Mouse (Mus musculus) liver, embryonic 16.5 days (tissue): ENCODE measurements around the gene Smoc2. TPM values are rescaled to one million over a fixed set of nuclear protein-coding genes. Genes with fewer than 3 reads are reported as not detected.

Source experiments
- ATAC-seq: fragments of 200-750 bp; cut with Nextera tagmentation; 2 replicates; pipeline ENCODE4 v1.8.0; 2017; ENCODE audit warnings: low read depth, mild to moderate bottlenecking, moderate number of reproducible peaks, moderate library complexity
- H3K27ac ChIP-seq: fragments of 300-500 bp; sonication (generic); 2 replicates; pipeline ENCODE4 v1.5.1; 2014; ENCODE audit warnings: mild to moderate bottlenecking, low read length
- H3K27me3 ChIP-seq: fragments of 300-500 bp; sonication (generic); 2 replicates; pipeline ENCODE4 v1.6.1; 2014; ENCODE audit warnings: low read depth, low read length, mixed read lengths; ENCODE audit not compliant: control insufficient read depth, insufficient read depth
- H3K36me3 ChIP-seq: fragments of 300-500 bp; sonication (generic); 2 replicates; pipeline ENCODE4 v1.6.1; 2014; ENCODE audit warnings: mild to moderate bottlenecking; ENCODE audit not compliant: control insufficient read depth, insufficient read depth
- H3K4me1 ChIP-seq: fragments of 300-500 bp; sonication (generic); 2 replicates; pipeline ENCODE4 v1.6.1; 2014; ENCODE audit warnings: low read depth, low read length, mixed read lengths; ENCODE audit not compliant: control insufficient read depth
- H3K4me2 ChIP-seq: fragments of 300-500 bp; sonication (generic); 2 replicates; pipeline ENCODE4 v1.6.1; 2014; ENCODE audit warnings: low read depth, low read length, mixed read lengths
- H3K4me3 ChIP-seq: fragments of 300-500 bp; sonication (generic); 2 replicates; pipeline ENCODE4 v1.5.1; 2014; ENCODE audit warnings: low read depth, mild to moderate bottlenecking, low read length
- H3K9ac ChIP-seq: fragments of 300-500 bp; sonication (generic); 2 replicates; pipeline ENCODE4 v1.6.1; 2014; ENCODE audit warnings: low read depth, low read length
- H3K9me3 ChIP-seq: fragments of 300-500 bp; sonication (generic); replicated peaks from 2 replicates; pipeline ENCODE4 v1.6.1; 2016; ENCODE audit warnings: low read length; ENCODE audit not compliant: control insufficient read depth
- WGBS: fragments of 180-500 bp; shearing (Covaris S2); extraction: QIAGEN DNeasy Blood & Tissue Kit; methylation state at CpG from one replicate; pipeline ENCODE4 v1.1.7; 2014; ENCODE audit not compliant: insufficient replicate concordance; 5-methylcytosine and 5-hydroxymethylcytosine counted together
- polyA plus RNA-seq: library from polyadenylated mRNA; unstranded; fragments of >200 nt; fragmentation: Nextera tagmentation; extraction: Ambion mirVana; gene quantifications from 2 replicates; pipeline ENCODE4 v1.2.1, GENCODE M21; 2015

Gene Smoc2
- polyA plus RNA-seq, 1 experiment from 2014 or later, result 7.8 TPM

DNA sequence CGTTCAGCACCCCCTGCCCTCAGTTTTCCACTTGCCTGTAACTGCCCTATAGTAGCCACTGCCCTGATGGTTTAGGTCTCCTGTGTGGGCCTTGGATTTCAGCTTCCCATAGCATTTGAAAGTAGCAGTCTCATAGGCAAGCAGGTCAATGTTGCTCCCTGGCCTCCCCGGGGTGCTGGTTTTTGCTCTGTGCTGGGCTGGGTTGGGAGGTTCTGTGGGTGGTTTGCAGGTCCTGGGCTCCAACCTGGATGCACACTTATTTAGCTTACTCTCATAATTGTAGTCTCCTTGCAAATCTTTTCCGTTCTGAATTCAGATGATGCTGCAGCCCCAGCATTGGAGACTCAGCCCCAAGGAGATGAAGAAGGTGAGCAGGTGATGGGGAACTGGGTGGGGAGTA, 67.6 kb downstream of the Smoc2 start:
- Histone ChIP-seq H3K9ac (no peak overlapping the region), H3K36me3 (no peaks in the 10 kb centered on the region), H3K4me2 (no peak overlapping the region), H3K9me3 (no peaks in the 10 kb centered on the region), H3K4me3 (no peak overlapping the region), H3K4me1 (no peaks in the 10 kb centered on the region), H3K27ac (no peak overlapping the region), H3K27me3 (no peaks in the 10 kb centered on the region)
- 55% methylated on average over 3 of the region's 3 CpGs for WGBS
- ATAC-seq, result no peak

DNA sequence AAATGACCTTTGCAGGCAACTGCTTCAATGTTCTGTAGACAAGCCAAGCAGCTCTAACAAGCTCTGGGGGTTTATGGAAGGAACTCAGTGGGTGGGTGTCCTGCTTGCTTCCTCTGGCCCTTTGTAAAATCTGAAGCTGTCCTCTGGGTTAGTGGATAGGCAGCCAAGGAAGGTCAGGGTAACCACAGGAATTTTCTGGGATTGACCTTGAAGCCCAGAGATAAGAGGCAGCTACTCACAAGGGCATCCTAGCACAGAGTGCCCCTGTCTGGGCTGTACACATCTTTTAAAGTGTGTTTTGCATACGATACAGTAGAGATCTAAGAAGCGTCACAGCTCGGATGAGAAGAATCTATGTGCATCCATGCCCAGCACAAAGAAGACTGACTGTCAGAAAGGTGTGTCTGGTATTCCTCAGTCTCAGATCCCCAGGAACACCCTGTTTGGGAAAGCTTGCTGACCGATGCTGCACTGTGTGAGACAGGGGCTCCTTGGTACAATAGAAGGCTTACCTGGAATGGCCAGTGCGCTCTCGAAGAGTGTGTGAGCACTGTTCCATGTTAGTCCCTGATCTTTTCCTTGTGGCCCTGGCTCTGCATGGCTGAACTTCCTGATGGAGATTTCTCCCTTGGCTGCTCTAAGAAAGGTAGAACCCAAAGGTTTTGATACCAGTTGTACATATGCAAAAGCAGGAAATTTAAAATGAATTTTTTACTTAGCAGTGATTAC, 69.9 kb downstream of the Smoc2 start:
- Histone ChIP-seq H3K9ac (no peak overlapping the region), H3K4me3 (no peak overlapping the region), H3K27me3 (no peaks in the 10 kb centered on the region), H3K27ac (no peak overlapping the region), H3K9me3 (no peaks in the 10 kb centered on the region), H3K36me3 (no peaks in the 10 kb centered on the region), H3K4me1 (no peaks in the 10 kb centered on the region), H3K4me2 (no peak overlapping the region)
- ATAC-seq, result no peak
- 72% methylated on average over 6 of the region's 6 CpGs for WGBS

DNA sequence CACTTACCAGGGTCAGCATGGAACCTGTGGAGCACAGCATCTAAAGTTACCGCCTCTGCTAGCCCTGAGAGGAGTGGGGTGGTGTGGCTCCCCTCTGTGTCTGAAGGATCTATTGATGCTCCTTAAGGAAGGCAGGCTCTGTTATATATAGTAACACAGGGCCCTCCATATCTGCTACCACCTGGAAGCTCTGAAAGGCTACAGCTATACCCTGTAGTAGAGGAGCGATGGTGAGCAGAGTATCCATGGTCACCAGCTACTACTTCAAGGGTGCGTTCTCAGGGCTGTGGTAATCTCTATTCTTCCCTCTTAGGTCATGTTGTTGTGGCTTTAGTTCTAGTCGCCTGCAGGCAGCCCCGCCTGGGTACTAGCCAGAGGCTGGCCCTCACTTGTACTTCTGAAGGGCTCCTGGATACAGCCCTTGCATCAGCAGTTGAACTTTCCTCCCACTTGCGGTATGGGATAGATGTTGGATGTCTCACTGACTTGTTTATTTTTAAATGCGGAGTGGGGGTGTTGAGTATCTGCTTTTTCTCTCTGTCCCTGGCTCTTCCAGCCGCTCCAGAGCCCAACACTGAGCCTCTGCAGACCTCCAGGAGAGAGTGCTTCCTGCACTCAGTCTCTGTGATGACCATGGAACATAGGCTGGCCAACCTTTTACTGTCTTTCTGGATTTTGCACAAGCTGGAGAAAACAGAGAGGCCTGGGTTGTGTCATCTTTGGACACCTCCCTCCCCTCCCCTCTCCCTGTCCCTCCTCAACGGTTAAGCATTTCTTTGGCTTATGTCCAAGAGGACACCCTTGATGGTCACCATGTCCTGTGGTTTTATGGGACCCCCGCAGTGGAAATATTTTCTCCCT, 74.1 kb downstream of the Smoc2 start:
- Histone ChIP-seq H3K9me3 (no peaks in the 10 kb centered on the region), H3K9ac (no peak overlapping the region), H3K27ac (no peak overlapping the region), H3K27me3 (no peaks in the 10 kb centered on the region), H3K36me3 (no peaks in the 10 kb centered on the region), H3K4me2 (no peak overlapping the region), H3K4me3 (no peak overlapping the region), H3K4me1 (no peaks in the 10 kb centered on the region)
- 56% methylated on average over 10 of the region's 10 CpGs for WGBS
- ATAC-seq, result no peak; the same call in 1 of the 2 replicates

DNA sequence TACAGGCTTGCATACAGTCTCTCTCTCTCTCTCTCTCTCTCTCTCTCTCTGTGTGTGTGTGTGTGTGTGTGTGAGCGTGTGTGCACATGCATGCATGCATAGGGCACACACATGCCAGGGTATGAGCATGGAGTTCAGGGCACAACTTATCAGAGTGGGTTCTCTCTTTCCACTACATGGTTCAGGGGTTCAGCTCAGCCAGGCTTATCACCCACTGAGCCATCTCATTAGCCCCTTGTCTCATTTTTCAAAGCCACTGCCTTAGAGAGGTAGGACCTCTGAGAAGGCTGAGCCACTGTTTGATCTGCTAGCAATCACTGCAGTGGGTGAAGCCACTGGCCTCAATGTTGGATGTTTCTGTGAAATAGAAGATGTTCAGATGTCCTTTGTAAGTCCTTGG, 82.2 kb downstream of the Smoc2 start:
- WGBS, result 69% methylated on average over 1 of the region's 1 CpGs

DNA sequence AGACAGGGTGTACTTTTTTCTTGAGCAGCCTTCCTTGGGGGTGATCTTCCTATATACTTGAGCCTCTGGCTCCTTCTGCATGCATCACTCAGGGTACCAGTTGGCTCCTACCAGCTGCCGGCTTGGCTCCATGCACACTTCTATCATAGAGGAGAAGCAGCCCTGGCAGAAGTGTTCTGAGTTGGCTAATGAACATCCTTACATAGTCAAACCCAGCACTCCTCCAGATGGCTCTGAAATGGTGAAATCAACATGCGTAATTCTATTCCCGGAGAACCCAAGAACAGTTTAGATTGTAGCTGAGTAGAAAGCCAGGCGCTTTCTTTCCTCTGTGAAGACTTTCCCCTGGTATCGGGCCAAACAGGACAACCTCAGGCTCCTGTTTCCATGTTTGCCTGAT, 91.2 kb downstream of the Smoc2 start:
- H3K9ac ChIP-seq, result no peak overlapping the region
- H3K4me2 ChIP-seq, result no peak overlapping the region
- H3K9me3 ChIP-seq, result no peaks in the 10 kb centered on the region
- H3K4me3 ChIP-seq, result no peak overlapping the region
- H3K4me1 ChIP-seq, result no peaks in the 10 kb centered on the region
- 66% methylated on average over 5 of the region's 5 CpGs for WGBS
- H3K27me3 ChIP-seq, result no peaks in the 10 kb centered on the region
- no peaks in the 10 kb centered on the region for H3K36me3 ChIP-seq
- no peak for ATAC-seq
- no peak overlapping the region for H3K27ac ChIP-seq

More for the DNA sequence above, 82.2 kb downstream of the Smoc2 start:
- Histone ChIP-seq H3K9ac (no peak overlapping the region), H3K27ac (no peak overlapping the region), H3K27me3 (no peaks in the 10 kb centered on the region), H3K4me1 (no peaks in the 10 kb centered on the region), H3K9me3 (no peaks in the 10 kb centered on the region), H3K4me2 (no peak overlapping the region), H3K36me3 (no peaks in the 10 kb centered on the region), H3K4me3 (no peak overlapping the region)
- no peak for ATAC-seq

DNA sequence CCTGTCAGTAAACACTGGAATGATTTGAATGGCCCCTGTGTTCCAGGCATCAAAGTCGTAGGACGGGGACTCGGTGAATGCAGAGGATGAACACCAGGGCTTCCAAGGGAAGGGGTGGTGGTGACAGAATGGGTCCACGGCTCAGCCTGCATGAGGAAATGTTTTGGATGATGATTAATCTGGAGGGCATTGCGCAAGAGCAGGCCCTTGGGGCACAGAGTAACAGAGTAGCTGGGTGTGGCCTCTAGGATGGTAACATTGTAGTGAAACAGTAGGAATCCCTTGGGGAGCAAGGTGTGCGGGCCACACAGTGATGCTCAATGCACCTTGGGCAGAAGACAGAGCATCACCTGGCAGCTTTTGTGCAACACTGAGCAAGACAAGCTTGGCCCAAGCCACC, 92.3 kb downstream of the Smoc2 start:
- Histone ChIP-seq H3K36me3 (no peaks in the 10 kb centered on the region), H3K9me3 (no peaks in the 10 kb centered on the region), H3K4me1 (no peaks in the 10 kb centered on the region), H3K4me3 (no peak overlapping the region), H3K4me2 (no peak overlapping the region), H3K27ac (no peak overlapping the region), H3K27me3 (no peaks in the 10 kb centered on the region), H3K9ac (no peak overlapping the region)
- peak; percentile 85 for ATAC-seq
- 32% methylated on average over 6 of the region's 6 CpGs for WGBS

DNA sequence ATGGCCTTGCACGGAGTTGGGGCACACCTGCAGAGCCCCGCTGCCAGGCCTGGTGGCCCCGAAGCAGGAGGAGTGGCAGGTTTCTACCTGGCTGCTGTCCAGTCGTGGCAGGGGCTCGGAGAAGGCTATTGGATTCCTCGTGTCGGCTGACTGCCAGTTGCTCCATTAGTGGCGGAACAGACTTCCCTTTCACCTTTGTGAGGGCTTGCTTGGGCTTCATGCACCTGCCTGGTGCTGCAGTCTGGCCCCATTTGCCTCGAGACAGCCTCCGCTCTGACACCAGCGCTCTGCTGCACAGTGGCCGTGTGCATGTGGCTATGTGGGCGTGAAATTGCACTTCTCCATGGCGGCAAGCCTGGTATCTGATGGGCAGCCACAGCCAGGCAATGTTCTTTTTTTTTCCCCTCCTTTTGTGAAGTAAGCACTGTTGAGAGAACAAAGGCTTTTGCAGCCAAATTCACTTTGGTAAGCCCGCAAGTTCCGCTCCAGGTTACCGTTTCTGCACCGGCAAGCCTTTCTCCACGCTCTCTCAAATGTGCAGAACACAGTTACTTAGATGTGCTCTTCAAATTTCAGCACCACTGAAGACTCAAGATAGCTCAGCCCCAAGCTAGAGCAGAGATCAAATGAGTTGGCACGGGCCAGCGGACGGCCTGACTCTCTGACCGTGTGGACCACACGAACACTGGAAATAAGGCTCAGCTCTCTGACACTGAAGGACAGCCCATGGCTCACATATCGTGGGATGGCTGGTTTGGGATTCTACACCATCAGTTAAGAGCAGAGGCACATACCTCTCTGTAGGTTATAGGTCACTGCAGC, 93.2 kb downstream of the Smoc2 start:
- H3K4me3 ChIP-seq, result no peak overlapping the region
- H3K4me1 ChIP-seq, result no peaks in the 10 kb centered on the region
- no peaks in the 10 kb centered on the region for H3K36me3 ChIP-seq
- no peaks in the 10 kb centered on the region for H3K27me3 ChIP-seq
- WGBS, result 68% methylated on average over 25 of the region's 25 CpGs
- no peak overlapping the region for H3K4me2 ChIP-seq
- no peak overlapping the region for H3K9ac ChIP-seq
- no peak overlapping the region for H3K27ac ChIP-seq
- no peak for ATAC-seq
- H3K9me3 ChIP-seq, result no peaks in the 10 kb centered on the region

DNA sequence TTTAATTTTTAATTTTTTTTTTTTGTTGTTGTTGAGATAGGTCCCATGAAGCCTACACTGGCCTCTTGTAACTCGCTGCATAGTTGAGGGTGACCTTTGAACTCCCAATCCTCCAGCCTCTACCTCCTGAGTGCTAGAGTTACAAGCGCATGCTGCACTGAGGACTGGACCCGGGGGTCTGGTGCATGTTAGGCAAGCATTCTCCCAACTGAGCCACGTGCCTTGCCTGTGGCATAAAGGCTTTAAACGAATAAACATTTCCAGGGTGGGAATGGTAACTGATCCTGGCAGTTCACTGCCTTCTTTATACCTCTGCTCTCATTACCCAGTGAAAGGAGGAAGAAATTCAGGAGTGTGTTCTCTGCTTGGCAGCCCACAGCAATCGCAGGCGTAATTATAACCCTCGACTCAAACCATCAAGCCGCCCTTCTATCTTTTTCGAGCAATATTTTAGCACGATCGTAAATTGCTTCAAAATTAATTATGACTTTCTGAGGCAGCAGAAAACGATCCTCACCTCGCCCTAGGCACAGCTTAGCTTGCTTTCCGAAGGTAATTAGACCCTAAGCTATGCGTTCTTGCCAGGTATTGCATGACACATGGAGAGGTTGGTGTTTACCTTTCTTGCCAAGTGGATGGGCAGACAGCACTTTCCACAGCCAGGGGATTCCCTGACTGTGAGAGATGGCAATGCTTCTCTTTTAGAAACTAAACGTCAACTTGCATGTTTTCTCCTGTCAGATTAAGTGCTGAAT, 99.6 kb downstream of the Smoc2 start:
- WGBS, result 55% methylated on average over 17 of the region's 17 CpGs
- no peaks in the 10 kb centered on the region for H3K36me3 ChIP-seq
- ATAC-seq, result no peak

More for the DNA sequence above, 99.6 kb downstream of the Smoc2 start:
- no peaks in the 10 kb centered on the region for H3K27me3 ChIP-seq
- H3K27ac ChIP-seq, result no peak overlapping the region
- no peak overlapping the region for H3K4me3 ChIP-seq
- no peaks in the 10 kb centered on the region for H3K9me3 ChIP-seq
- H3K4me1 ChIP-seq, result no peaks in the 10 kb centered on the region
- no peak overlapping the region for H3K9ac ChIP-seq
- H3K4me2 ChIP-seq, result no peak overlapping the region
